Mouse (Mus musculus) C2C12 (cell line): ENCODE data around the gene Tmem231. TPM values are rescaled to one million over a fixed set of nuclear protein-coding genes. Genes with fewer than 3 reads are reported as not detected.

Experiments used
- H3K27me3 ChIP-seq: one replicate; pipeline ENCODE4 v1.6.1; 2011; ENCODE audit not compliant: control insufficient read depth, insufficient read depth, insufficient read length
- H3K36me3 ChIP-seq: one replicate; pipeline ENCODE4 v1.6.1; 2011; ENCODE audit not compliant: control insufficient read depth, insufficient read depth
- H3K4me3 ChIP-seq: one replicate; pipeline ENCODE4 v1.5.1; 2011; ENCODE audit warnings: mild to moderate bottlenecking, control low read depth; ENCODE audit not compliant: poor library complexity, insufficient read depth, severe bottlenecking
- H3K79me2 ChIP-seq: one replicate; pipeline ENCODE4 v1.6.1; 2011; ENCODE audit not compliant: control insufficient read depth, insufficient read depth
- H3K79me3 ChIP-seq: one replicate; pipeline ENCODE4 v1.6.1; 2011; ENCODE audit warnings: low read depth, control low read depth
- H3ac ChIP-seq: one replicate; pipeline ENCODE3; 2011; ENCODE audit warnings: low read depth; ENCODE audit not compliant: control insufficient read depth, insufficient read length
- CEBPB ChIP-seq: IDR thresholded peaks from one replicate; pipeline ENCODE4 v1.6.1; 2011; ENCODE audit warnings: low read depth, mild to moderate bottlenecking, control low read depth, moderate library complexity
- CTCF ChIP-seq: IDR thresholded peaks from one replicate; pipeline ENCODE4 v1.5.1; 2011; ENCODE audit not compliant: control insufficient read depth, insufficient read depth, insufficient read length
- FOSL1 ChIP-seq: IDR thresholded peaks from one replicate; pipeline ENCODE4 v1.8.0; 2011; ENCODE audit warnings: mild to moderate bottlenecking, low read length; ENCODE audit not compliant: poor library complexity, insufficient read depth, severe bottlenecking
- MAX ChIP-seq: IDR thresholded peaks from one replicate; pipeline ENCODE4 v1.6.1; 2011; ENCODE audit warnings: mild to moderate bottlenecking, control low read depth
- MYOD1 ChIP-seq: IDR thresholded peaks from one replicate; pipeline ENCODE4 v1.6.1; 2011; ENCODE audit warnings: low read depth; ENCODE audit not compliant: control insufficient read depth, insufficient read length
- MYOG ChIP-seq: IDR thresholded peaks from one replicate; pipeline ENCODE4 v1.6.1; 2011; ENCODE audit not compliant: control insufficient read depth, insufficient read length; ENCODE audit errors: extremely low read depth
- USF1 ChIP-seq: IDR thresholded peaks from one replicate; pipeline ENCODE4 v1.6.1; 2011; ENCODE audit warnings: low read depth, mild to moderate bottlenecking, control low read depth, moderate library complexity
- polyA plus RNA-seq: library from polyadenylated mRNA; unstranded; fragments of >200 nt; fragmentation: generic; extraction: Trizol; gene quantifications from one replicate; pipeline ENCODE4 v1.2.1, GENCODE M21; 2012; ENCODE audit warnings: missing spikeins

The Tmem231 gene
- polyA plus RNA-seq, 1 experiment, result 2.2 TPM

GRCm38 (mm10) chr8:111923383-111923804, 10.3 kb downstream of the Tmem231 start:
- H3K4me3 ChIP-seq, result no peak overlapping the region
- peak; percentile 32 for TF ChIP-seq CTCF
- TF ChIP-seq USF1, result no peak
- H3K36me3 ChIP-seq, result no peaks in the 10 kb centered on the region
- no peaks in the 10 kb centered on the region for H3K27me3 ChIP-seq
- H3K79me3 ChIP-seq, result no peaks in the 10 kb centered on the region
- no peaks in the 10 kb centered on the region for H3K79me2 ChIP-seq
- no peak overlapping the region for H3ac ChIP-seq

- no peak overlapping the region for H3ac ChIP-seq
- TF ChIP-seq MAX (no peak), MYOD1 (no peak), CEBPB (no peak), CTCF (no peak), MYOG (no peak), USF1 (no peak)
- H3K36me3 ChIP-seq, result no peaks in the 10 kb centered on the region
- H3K27me3 ChIP-seq, result no peaks in the 10 kb centered on the region
- no peaks in the 10 kb centered on the region for H3K79me3 ChIP-seq
- no peak overlapping the region for H3K4me3 ChIP-seq
- no peaks in the 10 kb centered on the region for H3K79me2 ChIP-seq
Measured at GRCm38 (mm10) chr8:111920971-111921370, 12.7 kb downstream of the Tmem231 start.

- TF ChIP-seq CEBPB (no peak), USF1 (no peak), MAX (no peak), MYOD1 (no peak), MYOG (no peak), CTCF (no peak), FOSL1 (no peak)
- Histone ChIP-seq H3K79me2 (no peaks in the 10 kb centered on the region), H3K79me3 (no peaks in the 10 kb centered on the region), H3K27me3 (no peaks in the 10 kb centered on the region), H3ac (no peak overlapping the region), H3K4me3 (no peak overlapping the region), H3K36me3 (no peaks in the 10 kb centered on the region)
Measured at GRCm38 (mm10) chr8:111919663-111920062, 14.0 kb downstream of the Tmem231 start.

- H3K79me2 ChIP-seq, result no peaks in the 10 kb centered on the region
- H3K36me3 ChIP-seq, result no peaks in the 10 kb centered on the region
- no peaks in the 10 kb centered on the region for H3K79me3 ChIP-seq
- H3ac ChIP-seq, result no peak overlapping the region
- no peak overlapping the region for H3K4me3 ChIP-seq
- TF ChIP-seq FOSL1 (no peak), USF1 (no peak), MAX (no peak), CTCF (no peak)
- H3K27me3 ChIP-seq, result no peaks in the 10 kb centered on the region
Measured at GRCm38 (mm10) chr8:111912860-111913432, 20.7 kb downstream of the Tmem231 start.

GRCm38 (mm10) chr8:111911572-111911971, 22.1 kb downstream of the Tmem231 start:
- H3K79me2 ChIP-seq, result no peaks in the 10 kb centered on the region
- H3K4me3 ChIP-seq, result no peak overlapping the region
- no peaks in the 10 kb centered on the region for H3K79me3 ChIP-seq
- H3K36me3 ChIP-seq, result no peaks in the 10 kb centered on the region
- no peak for TF ChIP-seq MYOD1
- TF ChIP-seq FOSL1, result no peak
- no peak for TF ChIP-seq CEBPB
- no peak for TF ChIP-seq MAX
- no peak for TF ChIP-seq USF1
- TF ChIP-seq CTCF, result no peak
- no peak for TF ChIP-seq MYOG
- no peaks in the 10 kb centered on the region for H3K27me3 ChIP-seq
- no peak overlapping the region for H3ac ChIP-seq

GRCm38 (mm10) chr8:111909621-111910450, 23.8 kb downstream of the Tmem231 start, which contains the start of gene Chst5:
TSS of gene Chst5 (minus strand) at chr8:111910447.
- Histone ChIP-seq H3K4me3 (no peak within 1 kb of the TSS), H3ac (no peak within 1 kb of the TSS), H3K79me2 (no peaks in the 10 kb centered on the region), H3K36me3 (no peaks in the 10 kb centered on the region), H3K79me3 (no peaks in the 10 kb centered on the region), H3K27me3 (no peaks in the 10 kb centered on the region)
- TF ChIP-seq MAX (no peak), MYOD1 (no peak), CEBPB (no peak), MYOG (no peak), CTCF (no peak), FOSL1 (no peak), USF1 (no peak)
